ENCODE assay signal across 8 mouse cellular contexts in genomic region chr8:122280156-122280555, GRCm38 (mm10). TPM values are rescaled to one million over a fixed set of nuclear protein-coding genes. Genes with fewer than 3 reads are reported as not detected.
DNase-seq lines count a peak whose midpoint lies in the region; ATAC-seq and TF ChIP-seq lines count a peak whose summit lies in the region.

No protein-coding gene starts in this region.

- H3ac ChIP-seq in myocyte (ENCODE audit: control insufficient read depth, insufficient read length): no peak overlapping the region

- H3K27ac ChIP-seq in heart, embryonic 15.5 days: peak overlapping the region; percentile 90

- no peak overlapping the region for H3K4me3 ChIP-seq in heart, embryonic 15.5 days
- H3K4me3 ChIP-seq in myocyte: no peak overlapping the region

- peaks cover 39% of the 10 kb centered on the region for H3K4me1 ChIP-seq in heart, embryonic 15.5 days (replicated peaks)

- intact Hi-C loops in heart, postnatal 36 days (cut with DNase I): no loop called here

- ATAC-seq in CD4-positive, CD25-positive, alpha-beta regulatory T cell, adult 4 months: no peak
- ATAC-seq in heart, embryonic 15.5 days (replicated peaks; ENCODE audit: insufficient number of reproducible peaks, insufficient read depth, low FRiP score, low read depth): no peak

- DNase-seq in CD4-positive, CD25-positive, alpha-beta regulatory T cell, adult 2 months (ENCODE audit: low read depth, low spot score): peak; percentile 24
- no peak for DNase-seq in heart, postnatal 36 days
- peak; percentile 30 for DNase-seq in lung, postnatal 10 days
- no peak for DNase-seq in lung, adult 18-20 months
- DNase-seq in right cerebral cortex, adult 18-20 months: no peak

- no peaks in the 10 kb centered on the region for H3K36me3 ChIP-seq in heart, embryonic 15.5 days
- no peaks in the 10 kb centered on the region for H3K36me3 ChIP-seq in myocyte (ENCODE audit: control insufficient read depth, insufficient read depth)

- no peaks in the 10 kb centered on the region for H3K9me3 ChIP-seq in heart, embryonic 15.5 days (replicated peaks)

- H3K79me2 ChIP-seq in myocyte (ENCODE audit: control insufficient read depth, insufficient read depth): peaks cover 3% of the 10 kb centered on the region

- H3K27me3 ChIP-seq in heart, embryonic 15.5 days: 0 out of 2 replicates have a peak, but pooled peaks cover 3% of the 10 kb centered on the region
- H3K27me3 ChIP-seq in myocyte (ENCODE audit: control insufficient read depth, insufficient read depth, insufficient read length): no peaks in the 10 kb centered on the region

- peak overlapping the region; percentile 97; the same call in 1 of the 2 replicates for H3K4me2 ChIP-seq in heart, embryonic 15.5 days
- H3K4me2 ChIP-seq in myocyte (ENCODE audit: low read depth): peak overlapping the region; percentile 81

- H3K9ac ChIP-seq in heart, embryonic 15.5 days: no peak overlapping the region

- WGBS in heart, embryonic 15.5 days: 72% methylated on average over 4 of the region's 4 CpGs

- TF ChIP-seq POLR2A in myocyte (IDR thresholded peaks at IDR 0.05; ENCODE audit: insufficient read length, low read depth): no peak

TF ChIP-seq in myocyte, 11 proteins besides CTCF, POLR2A, EP300 and RAD21:
- TF ChIP-seq REST (IDR thresholded peaks at IDR 0.05; ENCODE audit: insufficient read depth, insufficient read length) (no peak), E2F4 (IDR thresholded peaks at IDR 0.05; ENCODE audit: insufficient read depth) (no peak), MYOG (IDR thresholded peaks at IDR 0.05; ENCODE audit: control insufficient read depth in 1 of 3, insufficient read depth in 1 of 3, insufficient read length in 2 of 3, low read depth in 2 of 3) (no peak), USF1 (IDR thresholded peaks at IDR 0.05; ENCODE audit: low read depth) (no peak), MYOD1 (IDR thresholded peaks at IDR 0.05; ENCODE audit: control insufficient read depth in 1 of 3, insufficient read length in 2 of 3, low read depth in 2 of 3) (no peak), CEBPB (IDR thresholded peaks at IDR 0.05; ENCODE audit: insufficient read depth, poor library complexity, severe bottlenecking) (no peak), SRF (IDR thresholded peaks at IDR 0.05; ENCODE audit: control insufficient read depth, insufficient read length, low read depth) (no peak), TCF12 (IDR thresholded peaks at IDR 0.05; ENCODE audit: insufficient read depth, poor library complexity, severe bottlenecking) (no peak), POLR2AphosphoS2 (IDR thresholded peaks at IDR 0.05; ENCODE audit: insufficient read length, low read depth) (no peak), TCF3 (IDR thresholded peaks at IDR 0.05; ENCODE audit: insufficient read length, low read depth) (no peak), MAX (IDR thresholded peaks at IDR 0.05; ENCODE audit: low read depth) (no peak)

RNA-seq across cellular contexts. Expression of gene Zfpm1, which starts 1.8 kb away (rescaled TPM):
- under 1 TPM; 0.46 to 0.82 TPM for polyA plus RNA-seq in CD4-positive, CD25-positive, alpha-beta regulatory T cell, adult 4 months (2017; shearing (Covaris generic))
- 3.8 and 3.9 TPM in 2 replicates for polyA plus RNA-seq in heart, embryonic 15.5 days (2015; fragmentation: Nextera tagmentation; extraction: Ambion mirVana)
- 10 to 100 TPM; 23.1 to 30.0 TPM for total RNA-seq in heart, postnatal 36 days (2021)
- polyA plus RNA-seq in myocyte (2012; fragmentation: generic; extraction: Trizol): 22.6 TPM

Comparison
In these comparisons a context has a peak if more than half of its experiments do, and no peak if none do; other contexts are left out.
1. DNase-seq: peak in CD4-positive, CD25-positive, alpha-beta regulatory T cell, adult 2 months (single experiment) and lung, postnatal 10 days (single experiment); none in heart, postnatal 36 days (0 of 2), lung, adult 18-20 months (0 of 2) and right cerebral cortex, adult 18-20 months (single experiment).